Mouse (Mus musculus) lung, embryonic 15.5 days (tissue): Measurements from ENCODE around the gene Olfr117. TPM values are rescaled to one million over a fixed set of nuclear protein-coding genes. Genes with fewer than 3 reads are reported as not detected.
"Not testable (repeated sequence)": the region's sequence is repeated elsewhere in the genome, so short reads cannot be mapped to it uniquely, and the experiment has no call there.

Experiments used
- ATAC-seq: fragments of 200-750 bp; cut with Nextera tagmentation; 2 replicates; pipeline ENCODE4 v1.8.0; 2017; ENCODE audit warnings: moderate number of reproducible peaks, borderline replicate concordance; ENCODE audit not compliant: low FRiP score, low TSS enrichment; ENCODE audit errors: extremely low read depth
- H3K27ac ChIP-seq: fragments of 300-500 bp; sonication (generic); 2 replicates; pipeline ENCODE4 v1.5.1; 2015; ENCODE audit warnings: moderate library complexity, mild to moderate bottlenecking, inconsistent platforms
- H3K27me3 ChIP-seq: fragments of 300-500 bp; sonication (generic); 2 replicates; pipeline ENCODE4 v1.6.1; 2015; ENCODE audit warnings: inconsistent platforms
- H3K36me3 ChIP-seq: fragments of 300-500 bp; sonication (generic); 2 replicates; pipeline ENCODE4 v1.6.1; 2015; ENCODE audit warnings: inconsistent platforms
- H3K4me1 ChIP-seq: fragments of 300-500 bp; sonication (generic); 2 replicates; pipeline ENCODE4 v1.6.1; 2015; ENCODE audit warnings: inconsistent platforms
- H3K4me2 ChIP-seq: fragments of 300-500 bp; sonication (generic); 2 replicates; pipeline ENCODE4 v1.6.1; 2015; ENCODE audit warnings: inconsistent platforms, mild to moderate bottlenecking, moderate library complexity
- H3K4me3 ChIP-seq: fragments of 300-500 bp; sonication (generic); 2 replicates; pipeline ENCODE4 v1.5.1; 2015; ENCODE audit warnings: mild to moderate bottlenecking, inconsistent platforms
- H3K9ac ChIP-seq: fragments of 300-500 bp; sonication (generic); 2 replicates; pipeline ENCODE4 v1.6.1; 2015; ENCODE audit warnings: inconsistent platforms
- H3K9me3 ChIP-seq: fragments of 300-500 bp; sonication (generic); 2 replicates; pipeline ENCODE4 v1.6.1; 2016; ENCODE audit warnings: inconsistent platforms
- WGBS: fragments of 180-500 bp; shearing (Covaris S2); methylation state at CpG from one replicate; pipeline ENCODE4 v1.1.7; 2015; 5-methylcytosine and 5-hydroxymethylcytosine counted together
- polyA plus RNA-seq: library from polyadenylated mRNA; unstranded; fragments of >200 nt; fragmentation: Nextera tagmentation; extraction: Ambion mirVana; gene quantifications from 2 replicates; pipeline ENCODE4 v1.2.1, GENCODE M21; 2015

Gene Olfr117
- not detected in 2 replicates for polyA plus RNA-seq

GRCm38 (mm10) chr17:37663682-37664081 is at the start of gene Olfr117:
Gene Olfr117, minus strand, starts transcription at chr17:37663782.
- Histone ChIP-seq H3K27ac (no peak within 1 kb of the TSS), H3K36me3 (no peaks in the 10 kb centered on the region), H3K4me1 (no peaks in the 10 kb centered on the region), H3K4me2 (no peak within 1 kb of the TSS), H3K27me3 (no peaks in the 10 kb centered on the region), H3K9ac (no peak within 1 kb of the TSS), H3K9me3 (no peaks in the 10 kb centered on the region), H3K4me3 (no peak within 1 kb of the TSS)
- 49% methylated on average over 1 of the region's 1 CpGs for WGBS
- no peak for ATAC-seq

DNA sequence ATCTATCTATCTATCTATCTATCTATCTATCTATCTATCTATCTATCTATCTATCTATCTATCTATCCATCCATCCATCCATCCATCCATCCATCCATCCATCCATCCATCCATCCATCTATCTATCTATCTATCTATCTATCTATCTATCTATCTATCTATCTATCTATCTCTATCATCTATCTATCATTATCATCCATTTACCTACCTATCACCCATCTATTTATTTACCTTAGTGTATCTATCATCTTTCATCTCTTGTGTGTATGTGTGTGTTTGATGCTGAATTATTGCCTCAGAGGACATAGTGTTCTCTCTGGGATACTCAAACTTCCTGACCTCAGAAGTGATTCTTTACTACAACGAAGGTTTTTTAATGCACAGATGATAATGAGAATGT is 32.7 kb upstream of the Olfr117 start, which contains the start of gene Olfr119:
Gene Olfr119, plus strand, starts transcription at position 301 of the 400 bp plus-strand sequence.
- H3K9me3 ChIP-seq, H3K27ac ChIP-seq, H3K9ac ChIP-seq, H3K4me3 ChIP-seq, ATAC-seq, H3K27me3 ChIP-seq, H3K36me3 ChIP-seq, H3K4me1 ChIP-seq, H3K4me2 ChIP-seq: not testable (repeated sequence)
- 67% methylated on average over 1 of the region's 1 CpGs for WGBS

DNA sequence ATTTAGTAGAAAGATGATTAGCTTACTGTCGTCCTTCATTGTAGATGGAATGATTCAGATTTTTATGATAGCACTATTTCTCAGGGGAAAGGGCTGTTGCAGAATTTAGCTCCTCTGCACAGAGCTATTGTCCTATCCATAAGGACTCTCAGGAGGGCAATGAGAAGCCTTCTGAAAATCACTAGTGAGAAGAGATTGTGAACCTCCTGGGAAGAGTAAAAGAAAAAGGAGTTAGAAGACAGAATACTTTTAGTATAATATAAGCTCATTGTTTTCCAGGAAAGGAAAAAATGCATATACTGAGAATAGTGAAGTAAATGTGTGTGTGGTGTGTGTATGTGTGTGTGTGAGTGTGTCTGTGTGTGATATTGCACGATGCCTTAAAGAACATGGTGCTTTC is 3.1 kb upstream of the Olfr117 start, which contains the start of gene Olfr118:
Gene Olfr118, plus strand, starts transcription at position 301 of the 400 bp plus-strand sequence.
- Histone ChIP-seq H3K27ac (no peak within 1 kb of the TSS), H3K27me3 (no peaks in the 10 kb centered on the region), H3K36me3 (no peaks in the 10 kb centered on the region), H3K9ac (no peak within 1 kb of the TSS), H3K9me3 (no peaks in the 10 kb centered on the region), H3K4me3 (no peak within 1 kb of the TSS), H3K4me1 (no peaks in the 10 kb centered on the region), H3K4me2 (no peak within 1 kb of the TSS)
- WGBS: 51% methylated on average over 2 of the region's 2 CpGs
- ATAC-seq: no peak

GRCm38 (mm10) chr17:37627009-37627408 is 36.6 kb downstream of the Olfr117 start, which contains the start of the genes Olfr115 and Olfr116:
Gene Olfr115, minus strand, starts transcription at chr17:37627109.
Gene Olfr116, minus strand, starts transcription at chr17:37627199.
- H3K27me3 ChIP-seq: no peaks in the 10 kb centered on the region
- no peak within 1 kb of the TSS for H3K27ac ChIP-seq
- 79% methylated on average over 2 of the region's 2 CpGs for WGBS
- H3K4me2 ChIP-seq: no peak within 1 kb of the TSS
- no peaks in the 10 kb centered on the region for H3K36me3 ChIP-seq
- no peak for ATAC-seq
- no peak within 1 kb of the TSS for H3K4me3 ChIP-seq
- H3K4me1 ChIP-seq: no peaks in the 10 kb centered on the region
- H3K9ac ChIP-seq: no peak within 1 kb of the TSS
- H3K9me3 ChIP-seq: 0 out of 2 replicates have a peak, but pooled peaks cover 2% of the 10 kb centered on the region

Other genes with a start within 250 kb of the Olfr117 start
- not detected in 2 replicates for gene Olfr108, start 218.3 kb downstream of the Olfr117 start, polyA plus RNA-seq
- not detected in 2 replicates for gene Olfr109, start 204.9 kb downstream of the Olfr117 start, polyA plus RNA-seq
- gene H2-M2, start 180.2 kb downstream of the Olfr117 start, polyA plus RNA-seq: 0.11 TPM in 1 of 2 replicates, not detected in the other
- gene Olfr110, start 171.3 kb downstream of the Olfr117 start, polyA plus RNA-seq: not detected in 2 replicates
- gene Olfr111, start 155.8 kb downstream of the Olfr117 start, polyA plus RNA-seq: not detected in 2 replicates
- not detected in 2 replicates for gene Olfr112, start 94.3 kb downstream of the Olfr117 start, polyA plus RNA-seq
- not detected in 2 replicates for gene Olfr113, start 86.1 kb downstream of the Olfr117 start, polyA plus RNA-seq
- gene Olfr114, start 71.0 kb downstream of the Olfr117 start, polyA plus RNA-seq: not detected in 2 replicates
- not detected in 2 replicates for gene Olfr115, start 36.7 kb downstream of the Olfr117 start, polyA plus RNA-seq
- not detected in 2 replicates for gene Olfr116, start 36.6 kb downstream of the Olfr117 start, polyA plus RNA-seq
- not detected in 2 replicates for gene Olfr118, start 3.2 kb upstream of the Olfr117 start, polyA plus RNA-seq
- not detected in 2 replicates for gene Olfr119, start 32.8 kb upstream of the Olfr117 start, polyA plus RNA-seq
- not detected in 2 replicates for gene Olfr120, start 58.0 kb upstream of the Olfr117 start, polyA plus RNA-seq
- gene Olfr121, start 85.1 kb upstream of the Olfr117 start, polyA plus RNA-seq: not detected in 2 replicates
- not detected in 2 replicates for gene Olfr122, start 104.8 kb upstream of the Olfr117 start, polyA plus RNA-seq
- not detected in 2 replicates for gene Olfr123, start 129.7 kb upstream of the Olfr117 start, polyA plus RNA-seq
- not detected in 2 replicates for gene Olfr124, start 136.1 kb upstream of the Olfr117 start, polyA plus RNA-seq
- not detected in 2 replicates for gene Olfr125, start 169.2 kb upstream of the Olfr117 start, polyA plus RNA-seq
- gene Olfr126, start 183.7 kb upstream of the Olfr117 start, polyA plus RNA-seq: not detected in 2 replicates
- gene Olfr127, start 236.7 kb upstream of the Olfr117 start, polyA plus RNA-seq: not detected in 2 replicates